Mouse (Mus musculus): ENCODE results near the gene Wdr20.
"Not testable (repeated sequence)": the region's sequence is repeated elsewhere in the genome, so short reads cannot be mapped to it uniquely, and the experiment has no call there.

Wdr20 gene

GRCm38 (mm10) chr12:110713784-110714183, 24.0 kb upstream of the Wdr20 start:
- no peak for DNase-seq (ENCODE audit: low spot score)

GRCm38 (mm10) chr12:110714215-110714614, 23.5 kb upstream of the Wdr20 start:
- DNase-seq (ENCODE audit: low spot score): no peak

- DNase-seq (ENCODE audit: low spot score): no peak
Measured at GRCm38 (mm10) chr12:110716004-110716403, 21.7 kb upstream of the Wdr20 start.

- DNase-seq (ENCODE audit: low spot score): no peak
Measured at GRCm38 (mm10) chr12:110725051-110725450, 12.7 kb upstream of the Wdr20 start.

GRCm38 (mm10) chr12:110725489-110725888, 12.3 kb upstream of the Wdr20 start:
- no peak for DNase-seq (ENCODE audit: low spot score)

- no peak for DNase-seq (ENCODE audit: low spot score)
Measured at GRCm38 (mm10) chr12:110726428-110726827, 11.3 kb upstream of the Wdr20 start.

GRCm38 (mm10) chr12:110733254-110733653, 4.5 kb upstream of the Wdr20 start:
- DNase-seq (ENCODE audit: low spot score): not testable (repeated sequence)

- DNase-seq (ENCODE audit: low spot score): no peak
Measured at GRCm38 (mm10) chr12:110736641-110737040, 1.1 kb upstream of the Wdr20 start.

- peak; percentile 6 for DNase-seq (ENCODE audit: low spot score)
Measured at GRCm38 (mm10) chr12:110738158-110738921, 596 bp downstream of the Wdr20 start.

GRCm38 (mm10) chr12:110750770-110751439, 13.2 kb downstream of the Wdr20 start:
- no peak for DNase-seq (ENCODE audit: low spot score)

- DNase-seq (ENCODE audit: low spot score): no peak
Measured at GRCm38 (mm10) chr12:110752703-110753102, 15.0 kb downstream of the Wdr20 start.

- DNase-seq (ENCODE audit: low spot score): no peak
Measured at GRCm38 (mm10) chr12:110753976-110754375, 16.2 kb downstream of the Wdr20 start.

GRCm38 (mm10) chr12:110757161-110757560, 19.4 kb downstream of the Wdr20 start:
- DNase-seq (ENCODE audit: low spot score): no peak

- DNase-seq (ENCODE audit: low spot score): no peak
Measured at GRCm38 (mm10) chr12:110758932-110759331, 21.2 kb downstream of the Wdr20 start.

GRCm38 (mm10) chr12:110762321-110762720, 24.6 kb downstream of the Wdr20 start:
- DNase-seq (ENCODE audit: low spot score): no peak

- no peak for DNase-seq (ENCODE audit: low spot score)
Measured at GRCm38 (mm10) chr12:110764531-110764930, 26.8 kb downstream of the Wdr20 start.

- no peak for DNase-seq (ENCODE audit: low spot score)
Measured at GRCm38 (mm10) chr12:110768562-110768961, 30.8 kb downstream of the Wdr20 start.

GRCm38 (mm10) chr12:110769660-110770297, 32.0 kb downstream of the Wdr20 start:
- no peak for DNase-seq (ENCODE audit: low spot score)

- no peak for DNase-seq (ENCODE audit: low spot score)
Measured at GRCm38 (mm10) chr12:110770479-110771247, 32.9 kb downstream of the Wdr20 start.

- DNase-seq (ENCODE audit: low spot score): no peak
Measured at GRCm38 (mm10) chr12:110771961-110772360, 34.2 kb downstream of the Wdr20 start.

- DNase-seq (ENCODE audit: low spot score): no peak
Measured at GRCm38 (mm10) chr12:110775628-110776426, 38.1 kb downstream of the Wdr20 start.
